Mouse (Mus musculus): ENCODE data around the gene Wscd1.

The Wscd1 gene

DNA sequence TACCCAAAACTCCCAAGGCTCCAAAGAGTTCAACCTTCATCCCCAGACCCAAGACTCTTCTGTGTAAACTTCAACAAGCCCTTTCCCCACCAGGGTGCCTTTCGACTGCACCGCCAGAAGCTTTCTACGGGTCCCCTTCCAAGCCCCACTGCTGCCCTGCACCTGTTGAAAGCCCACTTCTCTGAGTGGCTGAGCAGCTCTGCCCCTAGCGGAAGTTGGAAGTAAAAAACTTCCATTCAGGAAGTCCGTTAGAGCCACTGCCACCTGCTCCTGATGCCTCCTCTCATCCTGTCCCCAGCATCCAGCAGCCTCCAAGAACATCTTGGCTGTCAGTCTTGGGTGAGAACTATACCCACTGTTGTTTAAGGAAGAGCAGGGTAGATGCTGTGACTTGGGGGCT is at the start of gene Wscd1:
Gene Wscd1, plus strand, starts transcription at position 250 of the 400 bp plus-strand sequence.
- no peak for DNase-seq (ENCODE audit: low read depth, low spot score)

DNA sequence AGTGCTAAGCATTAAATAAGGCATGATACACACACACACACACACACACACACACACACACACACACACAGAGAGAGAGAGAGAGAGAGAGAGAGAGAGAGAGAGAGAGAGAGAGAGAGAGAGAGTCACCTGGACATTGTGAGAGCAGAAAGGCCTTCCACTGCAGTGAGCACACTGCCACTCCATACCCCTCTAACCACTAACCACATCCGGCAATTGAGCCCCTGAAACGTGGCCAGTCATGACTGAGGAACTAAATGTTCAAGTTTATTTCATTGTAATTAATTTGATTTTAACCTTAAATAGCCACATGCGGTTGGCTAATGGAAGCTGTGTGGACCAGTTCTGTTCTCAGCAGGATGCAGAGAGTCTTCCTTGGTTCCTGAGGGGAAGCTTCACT is 21.7 kb upstream of the Wscd1 start:
- DNase-seq (ENCODE audit: low read depth, low spot score): no peak

DNA sequence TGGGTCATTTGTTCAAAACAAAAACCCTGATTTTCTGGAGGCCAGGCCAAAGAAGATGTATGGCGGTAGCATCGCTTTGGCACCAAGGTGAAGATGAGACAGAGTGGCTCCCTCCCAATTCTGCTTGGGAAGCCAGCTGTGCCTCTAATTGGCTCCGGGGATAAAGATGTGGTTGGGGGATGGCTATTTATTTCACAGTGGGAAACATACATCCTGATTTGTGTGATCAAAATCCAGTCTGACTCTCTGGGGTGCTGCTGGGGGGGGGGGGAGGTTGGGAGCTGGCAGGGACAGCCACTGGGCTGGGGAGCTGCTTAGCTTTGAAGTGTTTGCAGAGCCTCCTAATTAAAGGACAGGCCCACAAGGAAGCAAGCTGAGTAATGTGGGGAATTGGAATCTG is 20.4 kb upstream of the Wscd1 start:
- no peak for DNase-seq (ENCODE audit: low read depth, low spot score)

DNA sequence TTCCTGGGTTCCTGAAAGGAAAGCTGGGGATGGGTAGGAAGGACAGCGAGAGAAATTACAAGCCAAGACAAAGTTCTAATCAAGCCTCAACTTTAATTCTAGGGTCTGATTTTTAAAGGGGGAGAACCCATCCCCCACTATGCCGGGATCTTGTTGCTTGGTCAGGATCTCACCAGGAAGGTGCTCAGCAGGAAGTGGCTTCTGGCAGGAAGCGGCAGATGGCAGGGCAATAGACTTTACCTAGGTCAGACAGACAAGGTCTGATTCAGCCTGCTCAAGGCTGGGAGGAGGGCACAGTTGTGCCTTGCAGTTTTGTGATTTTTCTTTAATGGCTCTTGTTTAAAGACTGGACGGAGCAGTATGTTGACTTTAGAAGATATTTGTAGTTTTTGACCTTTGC is 15.9 kb upstream of the Wscd1 start:
- no peak for DNase-seq (ENCODE audit: low read depth, low spot score)

DNA sequence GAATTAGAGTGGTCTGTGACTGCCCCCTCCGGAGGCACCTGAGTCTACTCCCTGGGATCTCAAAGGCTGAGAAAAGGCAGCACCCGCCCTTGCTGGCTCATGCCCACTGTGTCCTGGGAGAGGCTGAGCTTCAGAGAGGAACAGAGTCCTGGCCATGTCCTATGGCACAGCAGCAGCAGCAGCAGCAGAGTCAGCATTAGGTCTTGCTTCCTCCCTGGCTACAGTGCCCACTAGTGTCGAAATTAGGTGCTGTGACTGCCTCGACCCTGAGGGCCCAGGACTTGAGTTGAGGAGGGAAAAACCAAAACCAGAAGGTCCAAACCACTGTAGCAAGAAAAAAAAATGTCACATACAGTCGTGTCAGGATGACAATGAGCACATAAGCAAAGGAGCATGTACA is 12.6 kb upstream of the Wscd1 start:
- no peak for DNase-seq (ENCODE audit: low read depth, low spot score)

DNA sequence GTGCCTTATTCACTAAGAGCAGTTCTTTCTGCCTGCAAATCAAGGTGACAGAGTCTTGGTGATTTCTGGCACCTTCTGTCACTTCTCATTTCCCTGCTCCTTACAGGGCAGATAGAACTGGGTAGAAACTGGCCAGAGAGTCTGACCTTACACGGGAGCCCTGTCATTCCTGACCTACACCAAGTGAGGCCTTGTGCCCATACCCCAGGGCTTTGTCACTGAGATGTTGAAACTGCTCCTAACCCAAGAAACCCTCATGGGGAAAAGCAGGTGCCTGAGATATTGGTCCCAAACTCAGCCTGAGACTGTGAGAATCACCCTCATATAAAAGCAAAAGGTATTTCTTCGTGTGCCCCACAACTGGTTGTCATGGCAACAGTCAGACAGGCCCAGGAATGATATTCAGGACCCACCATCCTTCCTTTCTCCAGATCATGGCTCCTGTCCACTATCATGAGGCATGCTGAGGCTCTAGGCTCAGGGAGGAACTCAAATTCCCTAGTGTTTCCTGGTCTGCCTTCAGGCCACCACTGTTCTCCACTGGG is 11.1 kb upstream of the Wscd1 start:
- DNase-seq (ENCODE audit: low read depth, low spot score): no peak

DNA sequence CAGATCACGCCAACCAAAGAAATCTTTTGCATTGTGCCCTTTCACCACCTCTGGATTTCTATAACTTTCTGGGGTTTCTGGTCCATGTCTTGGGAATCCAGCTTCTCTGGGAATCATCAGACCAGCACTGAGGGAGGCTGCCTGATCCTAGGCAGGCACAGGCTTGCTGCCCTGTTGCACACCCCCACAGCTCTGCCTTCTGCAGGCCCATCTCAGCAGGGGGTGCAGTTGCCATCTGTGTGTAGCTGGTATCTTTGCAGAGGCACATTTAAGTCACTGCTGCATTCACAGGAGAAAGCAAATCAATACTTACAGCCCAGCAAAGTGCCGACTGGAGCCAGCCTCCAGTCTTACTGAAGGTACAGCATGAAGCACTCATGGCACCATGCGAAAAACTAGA is 3.8 kb upstream of the Wscd1 start:
- DNase-seq (ENCODE audit: low read depth, low spot score): no peak

DNA sequence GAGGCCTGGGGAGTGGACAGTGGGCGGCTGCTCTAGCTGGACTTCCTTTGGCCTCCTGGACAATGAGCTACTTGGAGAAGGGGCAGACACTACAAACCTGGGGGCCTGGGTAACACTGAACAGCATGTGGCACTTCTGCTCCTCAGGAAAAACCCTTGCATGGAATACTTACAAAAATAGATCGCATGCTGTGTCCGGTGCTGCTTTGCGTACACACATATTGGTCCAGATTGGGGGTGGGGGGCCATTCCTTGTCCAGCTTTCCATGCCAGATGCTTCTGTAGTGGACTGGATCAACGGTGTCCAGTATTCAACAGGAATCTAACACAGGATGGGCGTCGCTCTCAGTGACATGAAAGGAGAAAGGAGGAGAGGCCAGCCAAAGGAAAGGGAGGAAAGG is 2.0 kb upstream of the Wscd1 start:
- no peak for DNase-seq (ENCODE audit: low read depth, low spot score)

DNA sequence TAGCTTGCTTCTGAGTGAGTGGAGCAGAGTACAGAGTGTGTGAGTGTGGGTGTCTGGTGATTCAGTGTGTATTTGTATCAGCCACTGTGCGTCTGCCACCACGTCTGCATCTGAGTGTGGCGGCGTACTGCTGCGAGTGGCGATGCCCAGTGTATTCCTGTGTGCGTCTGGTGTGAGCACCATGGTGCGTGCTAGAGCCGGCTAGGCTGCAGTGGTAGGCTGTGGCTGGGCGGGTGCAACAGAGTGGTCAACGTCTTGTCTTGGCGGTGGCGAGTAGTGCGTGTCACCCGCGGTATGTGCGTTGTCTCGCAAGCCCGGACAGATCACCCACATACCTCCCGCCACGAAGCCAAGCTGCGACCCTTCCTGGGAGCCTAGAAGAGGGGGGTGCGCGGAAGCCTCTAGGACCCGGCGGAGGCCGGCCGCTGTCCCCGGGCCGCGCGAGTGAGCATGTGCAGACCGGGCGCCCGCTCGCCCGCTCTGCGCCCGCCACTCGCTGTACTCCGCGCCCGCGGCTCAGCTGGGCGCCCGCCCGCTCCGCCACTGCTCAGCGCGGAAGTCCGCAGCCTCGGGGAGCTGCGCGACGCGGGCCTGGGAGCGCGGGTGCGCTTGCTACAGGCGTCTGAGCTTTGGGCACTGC is 934 bp downstream of the Wscd1 start:
- peak; percentile 52 for DNase-seq (ENCODE audit: low read depth, low spot score)

DNA sequence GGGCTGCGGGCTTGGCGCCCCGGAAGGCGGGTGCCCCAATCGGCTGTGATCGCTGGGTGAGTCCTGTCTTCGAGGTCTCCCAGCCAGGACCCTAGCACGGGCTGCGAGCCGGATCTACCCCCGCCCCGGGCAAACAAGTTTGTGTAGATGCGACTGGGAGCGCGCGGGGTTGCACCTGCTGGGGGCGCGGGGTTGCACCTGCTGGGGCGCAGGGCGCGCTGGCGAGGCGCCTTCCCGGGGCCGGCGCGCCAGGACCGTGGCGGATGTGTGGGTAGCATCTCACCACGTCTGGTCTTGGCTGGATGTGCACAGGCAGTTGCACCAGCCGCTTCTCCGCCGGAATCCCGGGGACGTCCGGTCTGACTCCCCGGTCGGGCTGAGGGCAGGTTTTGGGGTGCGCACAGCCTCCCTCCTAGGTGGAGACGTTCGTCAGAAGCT is 1.5 kb downstream of the Wscd1 start:
- no peak for DNase-seq (ENCODE audit: low read depth, low spot score)

DNA sequence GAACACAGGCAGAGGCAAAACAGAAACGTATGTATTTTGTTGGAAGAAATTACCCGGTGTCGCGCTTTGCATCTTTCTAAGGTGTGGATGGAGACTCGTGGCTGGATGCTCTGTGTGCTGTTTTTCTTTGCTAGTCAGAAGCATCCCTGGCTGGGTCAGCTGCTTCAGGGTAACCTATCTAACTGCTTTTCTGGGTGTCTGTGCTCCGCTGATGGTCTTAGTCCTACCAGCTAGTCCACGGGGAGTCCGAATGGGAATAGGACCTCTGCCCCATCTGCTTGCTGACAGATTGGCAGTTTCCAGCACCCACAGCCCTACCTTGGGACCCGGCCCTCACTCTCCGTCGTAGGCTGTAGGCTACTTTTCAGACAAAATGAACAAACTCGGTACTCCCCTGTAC is 2.0 kb downstream of the Wscd1 start:
- DNase-seq (ENCODE audit: low read depth, low spot score): no peak

DNA sequence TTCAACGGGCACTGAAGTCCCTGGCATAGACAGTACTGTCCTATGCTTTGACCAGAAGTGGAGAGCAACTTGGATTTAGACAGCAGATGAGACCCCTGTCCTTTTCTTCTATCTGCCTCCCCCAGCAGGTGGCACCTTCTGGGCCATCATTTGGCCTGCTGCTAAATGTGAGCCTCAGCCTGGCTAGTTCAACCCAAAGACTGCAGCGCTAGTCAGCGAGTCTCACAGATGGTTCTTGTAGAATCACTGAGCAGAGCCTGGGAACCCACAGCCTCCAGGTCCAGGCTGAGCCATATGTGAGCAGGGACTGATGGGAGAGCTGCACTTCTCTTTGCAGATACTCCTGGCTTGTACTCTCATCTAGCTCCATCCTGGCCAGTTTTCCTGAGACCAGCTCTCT is 2.9 kb downstream of the Wscd1 start:
- no peak for DNase-seq (ENCODE audit: low read depth, low spot score)

DNA sequence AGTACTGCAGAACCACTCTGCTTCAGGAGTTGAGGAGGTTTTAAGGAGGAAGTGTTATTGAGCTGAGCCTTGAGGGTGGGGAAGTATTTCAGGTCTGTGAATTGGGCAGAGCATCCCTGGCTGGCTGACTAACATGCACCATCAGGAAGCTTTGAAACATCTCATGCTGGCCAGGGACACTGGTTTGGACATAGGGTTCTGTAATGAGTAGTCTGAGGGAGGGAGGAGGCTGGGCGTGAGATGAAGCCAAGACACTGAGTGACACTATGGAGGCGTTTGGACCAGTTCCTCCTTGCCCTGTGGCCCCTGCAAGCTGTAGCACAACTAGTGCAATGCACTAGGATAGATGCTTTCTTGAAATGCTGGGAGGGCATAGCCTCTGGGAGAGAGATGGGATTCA is 5.4 kb downstream of the Wscd1 start:
- DNase-seq (ENCODE audit: low read depth, low spot score): no peak

DNA sequence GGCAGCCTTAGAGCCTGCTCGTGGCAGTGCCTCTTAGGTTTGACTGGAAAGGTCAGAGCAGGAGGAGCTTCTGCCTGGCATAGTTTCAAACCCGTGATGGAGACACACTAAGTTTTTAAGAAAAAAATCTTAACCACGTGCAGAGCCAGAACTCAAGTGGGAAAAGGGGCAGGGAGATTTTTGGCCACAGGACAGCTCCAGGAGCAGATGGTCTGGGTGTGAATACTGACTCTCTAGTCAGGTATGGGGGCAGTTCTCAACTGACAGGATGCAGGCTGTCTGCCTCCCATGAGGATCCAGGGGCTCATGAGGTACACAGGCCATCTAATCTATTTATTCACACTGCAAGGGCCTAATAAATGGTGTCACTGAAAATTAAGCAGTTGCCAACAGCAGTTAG is 6.6 kb downstream of the Wscd1 start:
- DNase-seq (ENCODE audit: low read depth, low spot score): no peak

DNA sequence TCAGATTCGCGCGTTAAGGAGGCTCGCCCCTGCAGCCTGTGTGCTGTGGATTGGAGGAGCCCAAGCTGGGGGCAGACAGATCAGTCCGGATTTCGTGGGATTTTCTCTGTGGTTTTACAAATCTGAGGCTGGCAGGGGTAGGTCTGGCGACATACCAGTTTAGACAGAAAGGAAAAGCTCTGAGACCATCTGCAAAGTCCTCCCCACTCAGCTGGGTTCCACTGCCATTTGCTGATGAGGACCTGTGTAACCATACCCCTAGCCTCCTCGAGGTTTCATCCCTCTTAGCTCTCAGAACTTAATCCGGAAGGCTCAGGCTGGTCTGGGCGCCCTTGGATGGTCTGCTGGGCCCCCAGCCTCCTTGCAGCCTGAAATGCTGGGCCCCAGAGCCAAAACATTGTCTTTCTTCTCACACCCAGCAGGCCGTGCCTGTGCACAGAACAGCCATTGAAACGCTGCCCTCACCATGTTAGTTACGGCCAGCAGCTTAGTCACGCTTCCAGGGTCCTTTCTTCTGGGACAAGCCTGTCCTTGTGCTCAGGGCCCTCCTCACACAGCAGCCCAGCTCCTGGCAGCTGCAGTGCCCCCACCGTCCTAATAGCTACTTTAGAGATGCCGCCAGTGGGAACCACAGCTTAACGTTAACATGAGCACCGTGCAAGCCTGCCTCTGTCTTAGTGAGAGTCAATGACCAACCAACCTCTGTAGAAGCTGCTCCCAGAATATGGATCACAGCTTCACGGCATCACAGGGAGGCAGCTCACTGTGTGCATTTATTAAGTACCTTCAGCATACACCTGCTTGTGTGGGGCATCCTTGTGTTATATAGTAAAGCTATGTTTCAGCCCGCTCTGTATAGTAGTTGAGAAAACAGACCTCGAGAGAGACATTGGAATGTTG is 8.7 kb downstream of the Wscd1 start:
- peak; percentile 62 for DNase-seq (ENCODE audit: low read depth, low spot score)

DNA sequence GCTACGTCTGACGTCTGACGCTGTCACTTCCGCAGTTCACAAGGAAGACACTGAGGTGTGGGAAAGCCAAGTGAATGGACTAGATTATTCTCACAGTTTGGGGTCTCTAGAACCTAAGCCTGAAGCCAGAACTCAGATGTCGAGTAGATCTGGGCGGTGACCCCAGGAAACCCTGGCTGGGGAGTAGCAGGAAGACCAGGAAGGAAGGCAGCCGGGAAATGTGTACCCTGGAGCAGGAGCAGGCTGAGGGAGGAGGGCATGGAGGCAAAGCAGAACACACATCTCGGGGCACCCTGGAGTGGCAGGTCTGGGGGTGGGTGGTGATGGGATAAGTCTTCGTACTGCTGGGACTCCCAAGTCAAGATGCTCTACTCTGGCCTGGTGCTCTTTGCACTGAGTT is 11.3 kb downstream of the Wscd1 start:
- DNase-seq (ENCODE audit: low read depth, low spot score): no peak

DNA sequence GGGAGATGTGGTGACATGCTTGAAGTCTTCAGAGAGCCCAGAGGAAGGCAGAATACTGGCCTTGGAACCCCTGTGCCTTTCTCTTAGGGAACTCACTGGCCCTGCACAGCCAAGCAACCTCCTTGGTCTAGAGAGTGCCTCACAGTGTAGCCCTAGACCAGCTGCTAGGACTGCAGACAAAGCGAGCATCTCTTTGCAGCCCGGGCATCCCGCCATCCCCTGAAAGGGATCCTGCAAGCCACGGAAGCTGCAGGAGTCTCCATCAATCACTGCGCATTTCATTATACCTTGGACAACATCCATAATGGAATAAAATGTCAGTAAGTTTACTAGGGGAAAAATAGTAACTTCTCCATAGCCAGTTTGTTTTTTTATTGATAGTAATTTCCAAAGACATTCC is 13.4 kb downstream of the Wscd1 start:
- no peak for DNase-seq (ENCODE audit: low read depth, low spot score)

DNA sequence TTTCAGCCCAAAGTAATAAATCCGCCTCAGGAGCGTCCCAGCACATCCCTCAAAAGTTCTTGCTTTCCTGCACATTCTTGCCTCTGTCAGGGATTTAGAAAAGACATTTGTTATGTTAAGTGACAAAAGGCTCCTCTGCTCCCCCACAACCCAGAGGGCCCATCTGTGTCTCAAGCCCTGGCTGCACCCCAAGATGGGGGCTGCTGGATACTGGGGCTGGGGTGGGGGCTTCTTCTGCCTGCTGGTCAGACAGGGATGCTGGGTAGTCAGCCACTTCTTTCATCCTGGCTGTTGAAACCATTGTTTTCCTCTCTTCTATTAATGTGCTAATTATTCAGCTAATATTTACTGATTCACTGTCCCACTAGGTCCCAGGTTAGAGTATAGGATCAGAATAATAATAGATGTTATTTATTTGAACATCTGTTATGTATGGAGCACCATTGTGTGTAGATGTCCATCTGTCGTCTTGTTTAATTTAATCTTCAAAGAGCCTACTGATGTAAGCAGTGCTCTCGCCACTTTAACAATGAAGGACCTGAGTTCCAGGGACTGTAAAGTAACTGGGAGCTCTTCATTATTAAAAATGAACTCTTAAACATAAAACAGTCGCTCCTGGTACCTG is 14.0 kb downstream of the Wscd1 start:
- DNase-seq (ENCODE audit: low read depth, low spot score): no peak

DNA sequence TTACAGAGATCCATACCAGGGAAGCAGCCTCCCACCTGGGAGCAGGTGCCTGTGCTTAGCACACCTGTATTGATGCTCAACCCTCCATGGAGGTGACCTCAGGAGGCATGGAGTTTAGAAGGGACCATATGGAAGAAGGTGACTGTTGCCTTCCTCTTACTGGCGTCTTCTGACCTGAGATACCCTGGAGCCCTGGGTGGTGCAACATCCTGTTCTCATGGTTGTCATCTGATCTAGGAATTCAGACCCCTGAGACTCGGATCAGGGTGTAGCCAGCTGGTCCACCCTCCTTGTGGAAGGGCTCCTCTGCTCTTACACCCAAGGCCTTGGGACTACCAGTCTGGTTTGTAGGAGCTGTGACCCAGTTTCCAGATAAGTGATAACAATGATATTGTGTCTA is 15.0 kb downstream of the Wscd1 start:
- DNase-seq (ENCODE audit: low read depth, low spot score): no peak

DNA sequence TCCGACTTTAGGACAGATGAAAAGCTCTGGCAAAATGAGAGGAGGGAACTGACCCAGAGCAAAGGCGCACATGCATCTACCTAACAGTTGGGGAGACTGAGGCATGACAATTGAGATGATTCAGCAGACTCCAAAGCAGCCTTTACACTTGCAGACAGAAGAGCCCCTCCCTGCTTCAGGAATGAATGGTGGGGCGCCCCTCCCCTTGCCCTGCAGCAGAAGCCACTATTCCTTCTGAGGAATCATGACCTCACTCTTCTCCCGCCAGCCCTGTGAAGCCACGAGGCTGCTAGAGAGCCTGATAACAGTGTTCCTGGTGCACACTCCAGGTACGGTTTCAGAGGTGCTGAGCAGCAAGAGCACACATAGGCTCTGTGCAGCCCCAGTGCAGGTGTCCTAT is 15.6 kb downstream of the Wscd1 start:
- no peak for DNase-seq (ENCODE audit: low read depth, low spot score)

DNA sequence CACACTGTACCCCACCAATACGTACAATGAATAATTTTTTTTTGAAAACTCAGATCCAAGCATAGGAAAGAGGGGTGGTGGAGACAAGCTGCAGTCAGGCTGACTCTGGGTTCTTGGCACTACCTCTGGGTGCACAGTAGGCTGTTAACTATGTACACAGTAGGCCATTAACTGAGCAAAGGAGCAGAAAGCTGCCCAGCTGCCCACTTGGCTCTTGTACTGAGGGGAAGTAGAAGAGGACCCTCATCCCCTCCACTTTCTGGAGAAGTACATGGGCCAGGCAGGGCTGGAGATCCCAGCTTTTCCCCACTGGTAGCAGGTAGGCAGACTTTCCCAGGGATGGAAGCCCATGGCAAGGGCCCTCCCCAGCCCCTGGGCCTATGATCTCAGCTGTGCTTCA is 16.7 kb downstream of the Wscd1 start:
- DNase-seq (ENCODE audit: low read depth, low spot score): no peak

DNA sequence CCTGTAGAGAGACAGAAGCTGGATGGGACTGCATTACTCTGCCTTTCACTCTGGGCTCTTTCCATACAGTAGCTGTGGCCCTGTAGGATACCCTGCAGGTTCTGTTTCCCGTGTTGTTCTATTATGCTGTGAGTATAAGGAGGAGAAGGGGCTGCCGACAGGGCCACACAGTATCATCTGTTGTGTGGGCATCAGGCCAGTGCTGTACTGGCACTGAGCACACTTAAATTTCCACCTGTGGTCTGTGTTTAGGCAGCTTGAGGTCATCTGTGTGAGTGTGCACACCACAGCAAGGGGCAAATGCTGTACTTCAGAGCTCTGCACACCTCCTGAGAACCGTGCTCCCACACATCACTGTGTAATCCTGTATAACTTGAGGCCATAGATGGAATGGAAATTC is 18.0 kb downstream of the Wscd1 start:
- DNase-seq (ENCODE audit: low read depth, low spot score): no peak

DNA sequence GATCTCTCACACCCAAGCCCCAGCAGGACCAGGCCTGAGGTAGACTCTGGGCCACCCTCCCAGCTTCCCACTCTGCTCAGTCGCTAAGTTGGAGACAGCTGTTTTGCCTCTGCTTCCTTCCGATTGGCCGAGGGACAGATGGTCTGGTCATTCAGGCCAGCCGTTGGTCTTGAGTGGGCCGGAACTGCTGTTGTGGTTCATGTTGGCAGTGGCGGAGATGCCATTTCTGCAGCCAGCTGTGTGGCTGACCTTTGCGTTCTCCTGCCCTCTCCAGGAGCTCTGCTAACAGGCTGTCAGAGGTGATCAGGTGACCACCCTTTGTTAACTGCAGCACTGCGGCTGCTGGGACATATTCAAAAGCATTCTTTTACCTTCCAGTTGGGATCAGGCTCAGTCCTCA is 20.0 kb downstream of the Wscd1 start:
- no peak for DNase-seq (ENCODE audit: low read depth, low spot score)
